Mouse (Mus musculus): ENCODE results near the gene Cmip.

DNA sequence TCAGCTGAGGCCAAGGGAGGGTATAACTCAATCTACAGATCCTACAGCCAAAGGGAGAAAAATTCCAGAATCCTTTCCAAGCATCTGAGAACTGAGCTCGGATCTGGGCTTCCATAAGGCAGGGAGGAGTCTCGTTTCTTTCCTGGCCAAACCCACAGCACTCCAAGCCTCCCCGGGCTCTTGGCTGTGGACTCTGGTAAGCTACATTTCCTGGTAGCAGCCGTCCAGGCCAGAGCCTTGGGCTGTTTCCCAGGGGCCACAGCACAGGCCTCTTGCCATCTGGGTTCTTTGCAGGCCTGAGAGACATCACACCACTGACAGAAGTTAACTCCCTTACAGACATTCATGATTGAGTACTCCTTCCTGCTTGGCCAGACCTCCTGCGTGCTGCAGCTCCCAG lies 180.8 kb downstream of the Cmip start:
- TF ChIP-seq POLR2A (IDR thresholded peaks at IDR 0.05; ENCODE audit: insufficient read length, low read depth) (no peak), USF1 (IDR thresholded peaks at IDR 0.05; ENCODE audit: low read depth) (no peak)
